Mouse (Mus musculus) heart, embryonic 15.5 days (tissue): ENCODE data around the gene Fam170b. TPM values are rescaled to one million over a fixed set of nuclear protein-coding genes. Genes with fewer than 3 reads are reported as not detected.
A peak's percentile ranks its signal among the peaks of the same experiment; 100 is the strongest.

ENCODE experiments used
- ATAC-seq: fragments of 200-750 bp; cut with Nextera tagmentation; replicated peaks from 2 replicates; pipeline ENCODE4 v1.8.0; 2017; ENCODE audit warnings: low read depth, moderate TSS enrichment; ENCODE audit not compliant: insufficient number of reproducible peaks, insufficient read depth, low FRiP score
- H3K27ac ChIP-seq: fragments of 300-500 bp; sonication (generic); 2 replicates; pipeline ENCODE4 v1.5.1; 2015; ENCODE audit warnings: mild to moderate bottlenecking, inconsistent platforms
- H3K27me3 ChIP-seq: fragments of 300-500 bp; sonication (generic); 2 replicates; pipeline ENCODE4 v1.6.1; 2015; ENCODE audit warnings: inconsistent platforms
- H3K36me3 ChIP-seq: fragments of 300-500 bp; sonication (generic); 2 replicates; pipeline ENCODE4 v1.6.1; 2015; ENCODE audit warnings: mild to moderate bottlenecking, inconsistent platforms
- H3K4me1 ChIP-seq: fragments of 300-500 bp; sonication (generic); replicated peaks from 2 replicates; pipeline ENCODE4 v1.6.1; 2015; ENCODE audit warnings: inconsistent platforms
- H3K4me2 ChIP-seq: fragments of 300-500 bp; sonication (generic); 2 replicates; pipeline ENCODE4 v1.6.1; 2015; ENCODE audit warnings: inconsistent platforms, mild to moderate bottlenecking, moderate library complexity
- H3K4me3 ChIP-seq: fragments of 300-500 bp; sonication (generic); 2 replicates; pipeline ENCODE4 v1.5.1; 2015; ENCODE audit warnings: mild to moderate bottlenecking, inconsistent platforms
- H3K9ac ChIP-seq: fragments of 300-500 bp; sonication (generic); 2 replicates; pipeline ENCODE4 v1.6.1; 2015; ENCODE audit warnings: mild to moderate bottlenecking, inconsistent platforms
- H3K9me3 ChIP-seq: fragments of 300-500 bp; sonication (generic); replicated peaks from 2 replicates; pipeline ENCODE4 v1.6.1; 2016; ENCODE audit warnings: inconsistent platforms
- WGBS: fragments of 180-500 bp; shearing (Covaris S2); methylation state at CpG from one replicate; pipeline ENCODE4 v1.1.7; 2015; ENCODE audit warnings: mixed read lengths; 5-methylcytosine and 5-hydroxymethylcytosine counted together
- polyA plus RNA-seq: library from polyadenylated mRNA; unstranded; fragments of >200 nt; fragmentation: Nextera tagmentation; extraction: Ambion mirVana; gene quantifications from 2 replicates; pipeline ENCODE4 v1.2.1, GENCODE M21; 2015

The Fam170b gene
- polyA plus RNA-seq, 1 experiment from 2014 or later, result 0.11 TPM

- 52% methylated on average over 6 of the region's 6 CpGs for WGBS
- Histone ChIP-seq H3K27ac (peak overlapping the region; percentile 63), H3K9ac (no peak overlapping the region), H3K36me3 (no peaks in the 10 kb centered on the region), H3K27me3 (no peaks in the 10 kb centered on the region), H3K4me1 (peaks cover 23% of the 10 kb centered on the region), H3K4me3 (no peak overlapping the region), H3K9me3 (no peaks in the 10 kb centered on the region), H3K4me2 (no peak overlapping the region)
- no peak for ATAC-seq
Measured at GRCm38 (mm10) chr14:32827994-32828650, 5.6 kb upstream of the Fam170b start.

DNA sequence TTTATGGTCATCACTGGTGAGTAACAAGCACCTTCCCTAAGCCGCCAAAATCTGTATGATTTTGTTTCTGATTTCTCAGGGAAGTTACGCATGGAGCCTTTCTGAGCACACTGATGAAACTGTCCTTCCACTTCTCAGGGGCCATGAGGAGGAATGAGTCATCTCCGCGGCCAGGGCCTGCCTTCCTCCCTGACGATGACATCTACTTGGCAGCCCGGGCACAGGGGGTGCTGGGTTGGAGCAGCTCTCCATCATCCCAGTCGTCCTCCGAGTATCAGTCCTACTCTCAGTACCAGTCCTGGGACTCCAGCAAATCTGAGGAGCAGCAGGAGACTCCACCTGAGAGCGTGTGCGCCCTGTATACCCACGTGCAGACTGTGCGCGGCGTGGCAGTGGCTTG is 1.4 kb downstream of the Fam170b start:
- no peak; the same call in 1 of the 2 replicates for ATAC-seq
- Histone ChIP-seq H3K4me2 (peak overlapping the region; percentile 25; the same call in 1 of the 2 replicates), H3K4me1 (peaks cover 4% of the 10 kb centered on the region; the same call in 1 of the 2 replicates), H3K36me3 (no peaks in the 10 kb centered on the region), H3K27me3 (no peaks in the 10 kb centered on the region), H3K9ac (no peak overlapping the region), H3K4me3 (no peak overlapping the region), H3K9me3 (no peaks in the 10 kb centered on the region), H3K27ac (no peak overlapping the region)
- WGBS, result 60% methylated on average over 14 of the region's 14 CpGs

- no peak; the same call in 1 of the 2 replicates for ATAC-seq
- 77% methylated on average over 14 of the region's 14 CpGs for WGBS
Measured at GRCm38 (mm10) chr14:32835596-32835995, 1.8 kb downstream of the Fam170b start.

GRCm38 (mm10) chr14:32836191-32836590 is 2.4 kb downstream of the Fam170b start:
- H3K36me3 ChIP-seq, result no peaks in the 10 kb centered on the region
- peaks cover 4% of the 10 kb centered on the region; the same call in 1 of the 2 replicates for H3K4me1 ChIP-seq
- H3K9ac ChIP-seq, result no peak overlapping the region
- H3K9me3 ChIP-seq, result no peaks in the 10 kb centered on the region
- no peaks in the 10 kb centered on the region for H3K27me3 ChIP-seq
- no peak overlapping the region for H3K4me3 ChIP-seq
- no peak overlapping the region for H3K4me2 ChIP-seq
- WGBS, result 91% methylated on average over 11 of the region's 11 CpGs
- H3K27ac ChIP-seq, result no peak overlapping the region
- no peak for ATAC-seq

More at GRCm38 (mm10) chr14:32835596-32835995, 1.8 kb downstream of the Fam170b start:
- no peaks in the 10 kb centered on the region for H3K9me3 ChIP-seq
- no peak overlapping the region for H3K9ac ChIP-seq
- peak overlapping the region; percentile 25; the same call in 1 of the 2 replicates for H3K4me2 ChIP-seq
- H3K4me1 ChIP-seq, result peaks cover 4% of the 10 kb centered on the region; the same call in 1 of the 2 replicates
- no peak overlapping the region for H3K4me3 ChIP-seq
- H3K27ac ChIP-seq, result no peak overlapping the region
- no peaks in the 10 kb centered on the region for H3K27me3 ChIP-seq
- no peaks in the 10 kb centered on the region for H3K36me3 ChIP-seq

- no peak for ATAC-seq
- H3K27ac ChIP-seq, result no peak overlapping the region
Measured at GRCm38 (mm10) chr14:32842052-32842451, 8.3 kb downstream of the Fam170b start.

DNA sequence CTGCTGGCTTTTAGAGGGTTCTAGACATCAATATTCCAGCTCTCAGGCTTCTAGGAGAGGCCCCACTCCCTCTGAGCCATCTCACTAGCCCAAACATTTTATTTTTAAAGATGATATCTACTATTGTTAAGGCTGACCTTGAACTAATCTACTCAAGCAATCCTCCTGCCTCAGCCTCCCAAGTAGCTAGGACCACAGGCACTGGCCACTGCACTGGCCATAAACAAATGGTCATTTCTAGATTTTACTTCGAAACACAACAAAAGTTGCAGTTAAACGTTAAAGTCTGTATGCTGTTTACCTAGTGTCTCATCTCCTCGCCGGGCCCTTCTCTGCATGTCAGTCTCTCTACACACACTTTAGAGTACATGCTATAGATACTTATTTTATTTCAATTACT is 20.3 kb downstream of the Fam170b start:
- no peak for ATAC-seq
- Histone ChIP-seq H3K36me3 (no peaks in the 10 kb centered on the region), H3K4me2 (no peak overlapping the region), H3K9me3 (no peaks in the 10 kb centered on the region), H3K9ac (no peak overlapping the region), H3K4me1 (peaks cover 22% of the 10 kb centered on the region), H3K27me3 (no peaks in the 10 kb centered on the region), H3K27ac (no peak overlapping the region), H3K4me3 (no peak overlapping the region)
- WGBS, result 84% methylated on average over 4 of the region's 4 CpGs

More at GRCm38 (mm10) chr14:32842052-32842451, 8.3 kb downstream of the Fam170b start:
- Histone ChIP-seq H3K27me3 (no peaks in the 10 kb centered on the region), H3K4me1 (no peaks in the 10 kb centered on the region), H3K9ac (no peak overlapping the region), H3K4me2 (no peak overlapping the region), H3K36me3 (no peaks in the 10 kb centered on the region), H3K4me3 (no peak overlapping the region), H3K9me3 (no peaks in the 10 kb centered on the region)

DNA sequence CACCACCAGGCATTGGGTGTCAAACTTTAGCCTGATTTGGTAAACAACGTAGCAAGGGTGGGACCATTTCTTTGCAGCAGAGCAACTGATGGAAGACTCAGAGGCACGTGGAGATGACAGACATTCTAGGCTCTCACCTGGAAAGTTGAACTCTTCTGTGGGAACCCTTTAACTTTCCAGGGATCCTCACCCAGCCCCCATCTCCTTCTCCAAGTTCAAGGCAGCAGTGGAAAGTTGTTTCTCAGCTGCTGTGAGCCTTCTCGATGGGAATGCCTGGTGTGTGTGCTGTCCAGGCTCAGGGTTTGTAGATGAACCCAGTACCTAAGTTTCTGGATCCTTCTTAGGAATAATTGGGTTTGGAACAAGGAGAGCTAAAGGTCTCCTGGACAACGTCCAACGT is 22.5 kb downstream of the Fam170b start:
- Histone ChIP-seq H3K9ac (peak overlapping the region; percentile 73), H3K4me2 (peak overlapping the region; percentile 72), H3K27me3 (no peaks in the 10 kb centered on the region), H3K9me3 (no peaks in the 10 kb centered on the region), H3K4me3 (peak overlapping the region; percentile 64), H3K36me3 (no peaks in the 10 kb centered on the region), H3K27ac (no peak overlapping the region), H3K4me1 (peaks cover 44% of the 10 kb centered on the region)
- 40% methylated on average over 5 of the region's 5 CpGs for WGBS
- no peak for ATAC-seq

DNA sequence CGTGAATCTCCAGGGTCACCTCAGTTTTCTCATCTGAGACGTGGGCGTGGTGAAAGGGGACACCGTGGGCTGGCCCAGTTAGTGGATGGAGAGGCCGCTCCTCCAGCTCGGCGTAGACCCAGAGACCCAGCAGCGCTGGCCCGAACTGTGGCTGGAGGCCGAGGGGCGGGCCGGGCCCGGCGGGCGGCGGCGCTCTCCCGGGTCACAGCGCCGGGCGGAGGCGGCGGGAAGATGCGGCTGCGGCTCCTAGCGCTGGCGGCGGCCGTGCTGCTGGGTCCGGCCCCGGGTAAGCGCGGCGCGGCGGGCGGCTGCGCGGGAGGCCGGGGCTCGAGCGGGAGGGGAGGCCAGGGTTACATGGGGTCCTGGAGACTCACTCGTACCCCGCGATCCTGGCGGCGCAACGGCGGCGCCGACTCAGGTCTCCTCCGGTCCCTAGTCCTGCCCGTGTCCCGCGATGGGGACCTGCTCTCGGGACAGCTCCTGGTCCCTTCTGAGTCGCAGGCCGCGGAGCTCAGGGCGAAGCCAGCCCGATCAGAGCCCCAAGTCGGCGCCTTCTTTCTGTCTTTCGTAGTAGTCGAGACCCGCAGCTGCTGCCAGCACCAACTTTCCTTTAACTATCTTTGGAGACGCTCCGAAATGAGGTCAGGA is 23.0 kb downstream of the Fam170b start, which contains the start of gene Vstm4:
Vstm4 (plus strand) TSS at position 76 of the 648 bp plus-strand sequence.
- H3K27me3 ChIP-seq, result no peaks in the 10 kb centered on the region
- H3K4me1 ChIP-seq, result peaks cover 49% of the 10 kb centered on the region
- ATAC-seq, result peak; percentile 73
- H3K9ac ChIP-seq, result peak within 1 kb of the TSS; percentile 73
- peak within 1 kb of the TSS; percentile 64 for H3K4me3 ChIP-seq
- peak within 1 kb of the TSS; percentile 71 for H3K27ac ChIP-seq
- peak within 1 kb of the TSS; percentile 72 for H3K4me2 ChIP-seq
- H3K36me3 ChIP-seq, result no peaks in the 10 kb centered on the region
- no peaks in the 10 kb centered on the region for H3K9me3 ChIP-seq
- under 1% methylated on average over 62 of the region's 68 CpGs for WGBS

- ATAC-seq, result no peak
- no peak overlapping the region for H3K27ac ChIP-seq
- H3K27me3 ChIP-seq, result no peaks in the 10 kb centered on the region
- 90% methylated on average over 10 of the region's 10 CpGs for WGBS
- H3K9ac ChIP-seq, result no peak overlapping the region
- 0 out of 2 replicates have a peak overlapping the region, but pooled peaks have one; percentile 8 for H3K4me2 ChIP-seq
- H3K4me1 ChIP-seq, result peaks cover 60% of the 10 kb centered on the region
- no peak overlapping the region for H3K4me3 ChIP-seq
- no peaks in the 10 kb centered on the region for H3K9me3 ChIP-seq
- H3K36me3 ChIP-seq, result 0 out of 2 replicates have a peak, but pooled peaks cover 1% of the 10 kb centered on the region
Measured at GRCm38 (mm10) chr14:32858361-32858760, 24.6 kb downstream of the Fam170b start.

- no peak for ATAC-seq
- Histone ChIP-seq H3K27me3 (no peaks in the 10 kb centered on the region), H3K4me3 (no peak overlapping the region), H3K27ac (peak overlapping the region; percentile 17), H3K4me1 (peaks cover 60% of the 10 kb centered on the region), H3K9ac (no peak overlapping the region), H3K9me3 (no peaks in the 10 kb centered on the region), H3K4me2 (no peak overlapping the region), H3K36me3 (0 out of 2 replicates have a peak, but pooled peaks cover 7% of the 10 kb centered on the region)
- 62% methylated on average over 6 of the region's 6 CpGs for WGBS
Measured at GRCm38 (mm10) chr14:32858941-32859510, 25.3 kb downstream of the Fam170b start.

DNA sequence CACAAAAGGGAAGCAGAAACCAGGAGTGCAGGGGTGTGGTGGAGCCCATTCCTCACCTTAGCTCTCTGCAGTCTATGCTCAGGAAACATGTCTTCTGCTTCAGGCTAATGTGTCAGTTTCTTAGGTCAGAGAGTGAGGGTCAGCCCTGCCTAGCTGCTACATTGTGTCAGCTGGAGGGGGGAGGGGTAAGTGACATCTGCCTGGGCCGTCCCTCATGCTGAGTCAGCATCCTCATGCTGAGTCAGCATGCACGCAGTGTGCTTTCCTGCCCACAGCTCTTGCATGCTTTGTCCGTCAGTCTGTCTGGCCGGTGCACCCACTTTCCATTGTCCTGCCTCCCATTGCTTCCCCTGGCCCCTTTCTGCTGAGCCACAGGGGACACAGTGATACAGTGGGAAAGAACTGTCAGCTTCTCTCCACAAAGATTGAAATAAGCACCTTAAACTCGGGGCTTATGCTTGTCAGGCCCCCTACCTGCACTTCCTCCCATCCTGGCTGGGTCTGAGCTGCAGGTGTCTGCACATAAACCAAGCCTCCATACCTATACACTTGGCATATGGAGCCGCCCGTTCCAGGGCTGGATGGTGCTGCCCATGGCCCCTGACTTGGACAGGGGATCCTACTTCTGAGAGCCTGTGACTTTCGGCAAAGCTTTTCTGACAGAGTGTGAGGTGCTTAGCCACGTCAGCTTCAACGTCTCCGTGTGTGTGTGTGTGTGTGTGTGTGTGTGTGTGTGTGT is 26.2 kb downstream of the Fam170b start:
- H3K4me1 ChIP-seq, result peaks cover 60% of the 10 kb centered on the region
- H3K4me3 ChIP-seq, result no peak overlapping the region
- H3K4me2 ChIP-seq, result no peak overlapping the region
- 0 out of 2 replicates have a peak, but pooled peaks cover 9% of the 10 kb centered on the region for H3K36me3 ChIP-seq
- peak overlapping the region; percentile 91 for H3K27ac ChIP-seq
- WGBS, result 56% methylated on average over 11 of the region's 11 CpGs
- no peak for ATAC-seq
- no peaks in the 10 kb centered on the region for H3K27me3 ChIP-seq
- no peak overlapping the region for H3K9ac ChIP-seq
- no peaks in the 10 kb centered on the region for H3K9me3 ChIP-seq
